Mouse (Mus musculus) testis, adult 2 months (tissue): ENCODE measurements around the gene Gm28961. TPM values are rescaled to one million over a fixed set of nuclear protein-coding genes. Genes with fewer than 3 reads are reported as not detected.
"Not testable (repeated sequence)": the region's sequence is repeated elsewhere in the genome, so short reads cannot be mapped to it uniquely, and the experiment has no call there.

ENCODE experiments used
- H3K27ac ChIP-seq: fragments of 200-500 bp; 2 replicates; pipeline ENCODE4 v1.5.1; 2012; ENCODE audit warnings: low read depth, low read length; ENCODE audit not compliant: control insufficient read depth, insufficient read depth
- H3K27me3 ChIP-seq: fragments of 200-500 bp; 2 replicates; pipeline ENCODE4 v1.6.1; 2012; ENCODE audit warnings: mild to moderate bottlenecking, low read length, moderate library complexity; ENCODE audit not compliant: control insufficient read depth, insufficient read depth
- H3K36me3 ChIP-seq: fragments of 200-500 bp; 2 replicates; pipeline ENCODE4 v1.6.1; 2012; ENCODE audit warnings: mild to moderate bottlenecking, low read length; ENCODE audit not compliant: control insufficient read depth, insufficient read depth
- H3K4me1 ChIP-seq: fragments of 200-500 bp; 2 replicates; pipeline ENCODE4 v1.6.1; 2012; ENCODE audit warnings: low read length; ENCODE audit not compliant: control insufficient read depth, insufficient read depth
- H3K4me3 ChIP-seq: fragments of 200-500 bp; 2 replicates; pipeline ENCODE4 v1.5.1; 2012; ENCODE audit warnings: low read depth, mild to moderate bottlenecking, low read length, moderate library complexity, mixed read lengths; ENCODE audit not compliant: control insufficient read depth
- polyA plus RNA-seq: library from polyadenylated mRNA; depleted of rRNA; stranded (reverse); fragments of >200 nt; gene quantifications from 2 replicates; pipeline ENCODE4 v1.2.3, GENCODE M21; 2012; rRNA removed

The Gm28961 gene
- 0.47 and 0.62 TPM in 2 replicates for polyA plus RNA-seq

- H3K27me3 ChIP-seq, H3K4me3 ChIP-seq, H3K27ac ChIP-seq, H3K36me3 ChIP-seq, H3K4me1 ChIP-seq: not testable (repeated sequence)
These were observed at the start of gene Gm28961 for GRCm38 (mm10) chrY:57705397-57705796. TSS of gene Gm28961 (plus strand) at chrY:57705697.

Other genes with a start within 250 kb of the Gm28961 start
- gene Gm21943, start 172.0 kb upstream of the Gm28961 start, polyA plus RNA-seq = 4.4 and 6.7 TPM in 2 replicates